Mouse (Mus musculus) neural tube, embryonic 14.5 days (tissue): Measurements from ENCODE around the gene Ddx50. TPM values are rescaled to one million over a fixed set of nuclear protein-coding genes. Genes with fewer than 3 reads are reported as not detected.
A peak's percentile ranks its signal among the peaks of the same experiment; 100 is the strongest.
"Not testable (repeated sequence)": the region's sequence is repeated elsewhere in the genome, so short reads cannot be mapped to it uniquely, and the experiment has no call there.

Experiments
- ATAC-seq: fragments of 200-750 bp; cut with Nextera tagmentation; 2 replicates; pipeline ENCODE4 v1.8.0; 2017; ENCODE audit warnings: low read depth, mild to moderate bottlenecking, moderate TSS enrichment, moderate library complexity
- H3K27ac ChIP-seq: fragments of 300-500 bp; sonication (generic); 2 replicates; pipeline ENCODE4 v1.5.1; 2014; ENCODE audit warnings: low read depth, mild to moderate bottlenecking, control low read depth, low read length, moderate library complexity, mixed read lengths
- H3K27me3 ChIP-seq: fragments of 300-500 bp; sonication (generic); 2 replicates; pipeline ENCODE4 v1.6.1; 2014; ENCODE audit warnings: low read length; ENCODE audit not compliant: control insufficient read depth, insufficient read depth
- H3K36me3 ChIP-seq: fragments of 300-500 bp; sonication (generic); 2 replicates; pipeline ENCODE4 v1.6.1; 2014; ENCODE audit warnings: low read length, mixed read lengths; ENCODE audit not compliant: control insufficient read depth, insufficient read depth
- H3K4me1 ChIP-seq: fragments of 300-500 bp; sonication (generic); 2 replicates; pipeline ENCODE4 v1.6.1; 2014; ENCODE audit warnings: low read length; ENCODE audit not compliant: control insufficient read depth, insufficient read depth
- H3K4me2 ChIP-seq: fragments of 300-500 bp; sonication (generic); 2 replicates; pipeline ENCODE4 v1.6.1; 2014; ENCODE audit warnings: mild to moderate bottlenecking, low read depth, low read length, control low read depth
- H3K4me3 ChIP-seq: fragments of 300-500 bp; sonication (generic); 2 replicates; pipeline ENCODE4 v1.5.1; 2014; ENCODE audit warnings: low read depth, low read length, control low read depth, mixed read lengths
- H3K9ac ChIP-seq: fragments of 300-500 bp; sonication (generic); replicated peaks from 2 replicates; pipeline ENCODE4 v1.6.1; 2014; ENCODE audit warnings: low read depth, mild to moderate bottlenecking, control low read depth, low read length, mixed read lengths
- H3K9me3 ChIP-seq: fragments of 300-500 bp; sonication (generic); 2 replicates; pipeline ENCODE4 v1.6.1; 2016; ENCODE audit warnings: low read length; ENCODE audit not compliant: control insufficient read depth
- WGBS: fragments of 180-500 bp; shearing (Covaris S2); extraction: QIAGEN DNeasy Blood & Tissue Kit; methylation state at CpG from one replicate; pipeline ENCODE4 v1.1.7; 2014; 5-methylcytosine and 5-hydroxymethylcytosine counted together
- polyA plus RNA-seq: library from polyadenylated mRNA; unstranded; fragments of >200 nt; fragmentation: Nextera tagmentation; extraction: Ambion mirVana; gene quantifications from 2 replicates; pipeline ENCODE4 v1.2.1, GENCODE M21; 2014

Ddx50 gene
- polyA plus RNA-seq, 1 experiment from 2014 or later, result 85.7 TPM

DNA sequence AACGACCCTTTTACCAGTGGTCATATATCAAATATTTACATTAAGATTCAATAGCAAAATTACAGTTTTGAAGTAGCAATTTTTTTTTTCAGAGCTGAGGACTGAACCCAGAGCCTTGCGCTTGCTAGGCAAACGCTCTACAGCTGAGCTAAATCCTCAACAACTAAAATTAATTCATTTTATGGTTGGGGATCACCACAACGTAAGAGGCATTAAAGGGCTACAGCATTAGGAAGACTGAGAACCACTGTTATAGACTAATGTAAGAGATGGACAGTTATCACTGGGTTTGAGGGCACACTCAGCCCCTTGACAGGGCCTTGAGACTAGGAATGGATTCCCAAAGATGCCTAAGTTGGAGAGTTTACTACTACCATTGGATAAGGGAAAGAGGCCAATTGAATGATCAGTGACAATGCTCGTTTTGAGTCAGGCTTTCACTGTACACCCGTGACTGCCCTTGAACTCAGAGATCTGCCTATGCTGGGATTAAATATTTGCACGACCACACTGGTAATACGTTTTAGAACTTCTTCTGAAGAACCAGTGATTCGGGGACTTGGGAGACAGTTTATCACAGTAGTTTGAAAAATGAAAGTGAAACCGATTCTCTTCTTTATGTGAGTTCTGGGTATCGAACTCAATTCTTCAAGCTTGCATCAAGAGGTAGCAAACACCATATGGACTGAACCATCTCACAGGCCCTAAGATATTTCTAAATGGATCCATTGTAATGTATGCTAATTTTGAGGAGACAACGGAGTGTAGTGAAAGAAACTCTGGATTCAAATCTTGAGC is 47.6 kb downstream of the Ddx50 start:
- Histone ChIP-seq H3K9ac (no peak overlapping the region), H3K4me3 (no peak overlapping the region), H3K9me3 (no peaks in the 10 kb centered on the region), H3K4me1 (peaks cover 18% of the 10 kb centered on the region), H3K27me3 (no peaks in the 10 kb centered on the region), H3K4me2 (no peak overlapping the region), H3K36me3 (no peaks in the 10 kb centered on the region), H3K27ac (no peak overlapping the region)
- ATAC-seq, result no peak
- 90% methylated on average over 12 of the region's 12 CpGs for WGBS

DNA sequence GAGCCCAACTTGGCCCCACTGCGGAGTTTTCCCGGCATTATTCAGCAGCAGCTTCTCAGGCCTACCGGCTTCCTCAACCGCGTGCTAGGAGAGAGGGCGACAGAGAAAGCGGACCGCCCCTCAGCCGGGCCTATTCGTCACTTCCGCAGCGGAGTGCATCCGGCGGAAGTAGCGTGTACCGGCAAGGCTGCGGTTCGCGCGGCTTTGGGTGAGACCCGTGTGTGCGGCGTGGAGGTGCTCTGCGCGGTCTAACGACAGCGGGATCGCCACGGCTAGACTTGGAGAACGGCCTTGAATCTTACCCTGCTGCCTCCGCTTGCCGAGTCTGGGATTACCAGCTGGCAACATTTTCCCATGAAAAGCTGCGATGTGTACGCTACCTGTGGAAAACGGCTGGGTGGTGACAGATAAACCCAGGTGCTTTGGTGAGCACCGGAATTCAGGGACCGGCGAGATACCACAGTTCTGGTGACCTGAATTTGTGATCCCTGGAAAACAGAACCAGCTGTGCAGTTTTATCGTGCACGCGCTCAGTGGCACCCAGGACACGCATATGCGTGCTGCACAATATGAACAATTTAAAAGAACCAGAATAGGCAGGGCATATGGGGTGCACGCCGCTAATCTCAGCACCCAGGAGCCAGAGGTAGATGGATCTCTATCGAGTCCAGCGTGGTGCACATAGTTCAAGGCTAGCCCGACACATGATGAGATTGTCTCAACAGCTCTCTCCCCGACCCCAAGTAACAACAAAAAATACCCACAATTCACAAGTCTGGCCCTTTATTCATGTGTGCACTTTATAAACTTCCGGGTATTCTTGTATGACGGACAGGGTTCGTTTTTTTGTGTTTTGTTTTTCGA is 48.6 kb downstream of the Ddx50 start, which contains the start of gene Ddx21:
TSS of gene Ddx21 (minus strand) at position 105 of the 864 bp plus-strand sequence.
- Histone ChIP-seq H3K4me2 (peak within 1 kb of the TSS; percentile 95), H3K36me3 (peaks cover 9% of the 10 kb centered on the region; the same call in 1 of the 2 replicates), H3K4me3 (peak within 1 kb of the TSS; percentile 94), H3K27ac (peak within 1 kb of the TSS; percentile 75), H3K9ac (peak within 1 kb of the TSS; percentile 69), H3K9me3 (no peaks in the 10 kb centered on the region), H3K4me1 (peaks cover 18% of the 10 kb centered on the region), H3K27me3 (no peaks in the 10 kb centered on the region)
- peak; percentile 99 for ATAC-seq
- WGBS, result 6% methylated on average over 53 of the region's 53 CpGs

- Histone ChIP-seq H3K27ac (peak overlapping the region; percentile 75), H3K4me2 (peak overlapping the region; percentile 95), H3K4me1 (peaks cover 18% of the 10 kb centered on the region), H3K4me3 (peak overlapping the region; percentile 94), H3K27me3 (no peaks in the 10 kb centered on the region), H3K9me3 (no peaks in the 10 kb centered on the region), H3K9ac (peak overlapping the region; percentile 69), H3K36me3 (peaks cover 15% of the 10 kb centered on the region; the same call in 1 of the 2 replicates)
- WGBS, result under 1% methylated on average over 23 of the region's 23 CpGs
- peak; percentile 79 for ATAC-seq
Observed at GRCm38 (mm10) chr10:62601833-62602176, 49.2 kb downstream of the Ddx50 start.

DNA sequence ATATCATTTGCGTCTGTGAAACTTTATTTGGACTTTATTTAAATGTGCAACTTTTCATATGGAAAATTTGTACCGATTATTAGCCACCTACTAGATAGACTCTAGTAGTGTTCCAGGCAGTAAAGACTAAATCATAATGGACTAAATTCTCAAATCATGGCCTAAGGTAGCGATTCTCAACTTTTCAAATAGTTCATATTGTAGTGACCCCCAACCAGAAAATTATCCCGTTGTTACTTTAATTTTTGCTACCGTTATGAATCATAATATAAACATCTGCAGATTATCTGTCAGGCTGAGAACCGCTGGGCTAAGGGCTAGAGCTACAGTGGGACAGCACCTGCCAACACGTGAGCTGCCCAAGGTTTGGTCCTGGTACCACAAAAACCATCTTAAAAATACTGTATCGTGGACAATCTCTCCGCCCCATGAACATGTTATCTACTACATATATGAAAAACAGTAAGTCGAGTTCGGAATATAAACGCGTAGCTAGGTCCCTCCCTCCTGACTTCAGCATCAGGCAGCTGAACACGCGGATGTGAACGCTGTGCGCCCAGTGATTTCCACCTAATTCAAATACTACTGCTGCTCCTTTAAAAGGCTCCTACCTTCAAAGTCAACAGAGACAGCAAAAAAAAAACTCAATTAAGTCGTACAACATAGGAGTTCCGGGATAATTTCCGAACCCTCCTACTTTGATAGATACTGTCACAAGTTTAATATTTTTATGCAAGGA is 49.8 kb downstream of the Ddx50 start:
- H3K4me2 ChIP-seq, result peak overlapping the region; percentile 95
- peak overlapping the region; percentile 94 for H3K4me3 ChIP-seq
- no peak for ATAC-seq
- H3K27me3 ChIP-seq, result no peaks in the 10 kb centered on the region
- peak overlapping the region; percentile 69; the same call in 1 of the 2 replicates for H3K9ac ChIP-seq
- H3K36me3 ChIP-seq, result peaks cover 17% of the 10 kb centered on the region; the same call in 1 of the 2 replicates
- H3K9me3 ChIP-seq, result no peaks in the 10 kb centered on the region
- peaks cover 18% of the 10 kb centered on the region for H3K4me1 ChIP-seq
- 14% methylated on average over 20 of the region's 20 CpGs for WGBS
- no peak overlapping the region for H3K27ac ChIP-seq

DNA sequence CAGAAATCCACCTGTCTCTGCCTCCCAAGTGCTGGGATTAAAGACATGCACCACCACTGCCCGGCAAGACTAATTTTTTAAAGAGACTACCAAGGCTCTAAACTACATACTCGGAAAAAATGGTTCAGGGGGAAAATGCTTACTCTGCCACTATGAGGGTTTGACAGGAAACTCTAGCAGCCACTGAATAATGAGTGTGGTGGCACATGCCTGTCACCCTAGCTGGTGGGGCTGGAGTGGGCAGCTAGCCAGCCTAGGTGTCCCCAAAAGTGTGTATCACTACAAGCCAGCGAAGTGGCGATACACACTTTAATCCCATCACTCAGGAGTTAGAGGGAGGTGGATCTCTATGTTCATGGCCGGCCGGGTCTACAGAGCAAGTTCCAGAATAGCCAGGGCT is 51.0 kb downstream of the Ddx50 start:
- Histone ChIP-seq H3K4me3 (no peak overlapping the region), H3K4me2 (no peak overlapping the region), H3K27ac (no peak overlapping the region), H3K4me1 (peaks cover 18% of the 10 kb centered on the region), H3K27me3 (no peaks in the 10 kb centered on the region), H3K9me3 (no peaks in the 10 kb centered on the region), H3K9ac (no peak overlapping the region), H3K36me3 (peaks cover 19% of the 10 kb centered on the region)
- ATAC-seq, result no peak
- 91% methylated on average over 6 of the region's 6 CpGs for WGBS

- ATAC-seq, H3K27me3 ChIP-seq, H3K4me2 ChIP-seq, H3K9ac ChIP-seq, H3K27ac ChIP-seq, H3K4me3 ChIP-seq, H3K9me3 ChIP-seq: not testable (repeated sequence)
- WGBS, result 99% methylated on average over 3 of the region's 3 CpGs
- Histone ChIP-seq H3K36me3 (peaks cover 25% of the 10 kb centered on the region), H3K4me1 (peaks cover 18% of the 10 kb centered on the region)
Observed at GRCm38 (mm10) chr10:62599311-62599710, 51.7 kb downstream of the Ddx50 start.

DNA sequence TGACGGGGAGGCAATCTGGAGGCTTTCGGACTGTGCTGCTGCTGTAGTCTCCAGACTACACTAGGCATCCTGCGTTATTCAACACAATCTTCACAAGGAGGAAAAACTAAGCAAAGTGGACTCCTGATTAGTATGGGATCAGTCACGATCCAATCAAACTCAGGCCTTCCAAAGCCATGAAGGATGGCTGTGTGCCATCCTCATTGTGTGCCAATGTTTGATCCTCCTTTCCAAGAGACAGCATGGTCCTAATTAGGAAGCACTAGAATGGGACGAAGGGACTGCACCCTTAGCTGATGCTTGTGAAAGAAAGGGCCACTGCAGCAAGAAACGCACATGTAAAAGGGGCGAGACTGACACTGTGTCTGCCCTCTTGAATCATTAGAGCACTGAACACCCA is 58.5 kb downstream of the Ddx50 start:
- Histone ChIP-seq H3K9me3 (no peaks in the 10 kb centered on the region), H3K36me3 (peaks cover 55% of the 10 kb centered on the region), H3K9ac (no peak overlapping the region), H3K27ac (no peak overlapping the region), H3K4me2 (no peak overlapping the region), H3K27me3 (no peaks in the 10 kb centered on the region), H3K4me1 (no peaks in the 10 kb centered on the region), H3K4me3 (no peak overlapping the region)
- ATAC-seq, result no peak
- 88% methylated on average over 7 of the region's 7 CpGs for WGBS

DNA sequence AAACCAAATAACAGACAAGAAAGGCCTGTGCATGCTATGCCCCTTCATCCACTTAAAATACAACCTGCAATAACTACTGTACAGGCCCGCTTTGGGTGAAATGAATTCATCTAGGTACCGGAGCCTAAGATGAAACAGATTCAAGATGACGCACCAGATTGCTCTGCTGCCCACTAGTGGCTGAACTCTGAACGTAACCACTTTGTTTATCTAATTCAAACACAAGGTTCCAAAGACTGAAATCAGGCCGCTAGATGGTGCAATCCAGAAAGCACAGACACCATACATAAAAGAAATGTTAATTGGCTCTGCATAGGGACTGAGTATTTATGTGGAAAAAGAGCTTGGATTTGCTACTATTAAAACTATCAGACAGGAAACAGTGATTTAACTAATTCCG is 60.8 kb downstream of the Ddx50 start:
- H3K27me3 ChIP-seq, result no peaks in the 10 kb centered on the region
- no peaks in the 10 kb centered on the region for H3K4me1 ChIP-seq
- peak; percentile 77 for ATAC-seq
- H3K4me3 ChIP-seq, result no peak overlapping the region
- 43% methylated on average over 6 of the region's 6 CpGs for WGBS
- no peak overlapping the region for H3K4me2 ChIP-seq
- H3K9me3 ChIP-seq, result no peaks in the 10 kb centered on the region
- no peak overlapping the region for H3K9ac ChIP-seq
- peaks cover 65% of the 10 kb centered on the region for H3K36me3 ChIP-seq
- H3K27ac ChIP-seq, result no peak overlapping the region
